Comparison of ENCODE assay signal across 10 mouse cellular contexts in genomic region chr9:37018154-37018553, GRCm38 (mm10).
DNase-seq lines count a peak whose midpoint lies in the region; ATAC-seq and TF ChIP-seq lines count a peak whose summit lies in the region.
"Had no signal": no experiment of that assay in that cellular context is flagged by ENCODE, and none has a peak within 500 bp of the region (broad histone marks: within the 10 kb centered on the region; RNA-seq: fewer than 3 reads in every experiment).

No protein-coding gene starts in this region.

- no peaks in the 10 kb centered on the region for H3K9me3 ChIP-seq in hindbrain, postnatal 0 days (ENCODE audit: low read length)
- H3K9me3 ChIP-seq in hindbrain, embryonic 14.5 days (ENCODE audit: control insufficient read depth, low read length) = no peaks in the 10 kb centered on the region
- H3K9me3 ChIP-seq: limb, embryonic 12.5 days had no signal

- peaks cover 6% of the 10 kb centered on the region for H3K4me1 ChIP-seq in hindbrain, postnatal 0 days (ENCODE audit: insufficient read depth, low read length)
- H3K4me1 ChIP-seq in hindbrain, embryonic 14.5 days (replicated peaks; ENCODE audit: control insufficient read depth, insufficient read depth, low read length) = peaks cover 25% of the 10 kb centered on the region

- ATAC-seq in hindbrain, postnatal 0 days = 0 out of 2 replicates have a peak, but pooled peaks have one; percentile 28
- ATAC-seq in hindbrain, embryonic 14.5 days (ENCODE audit: low FRiP score) = no peak
- no peak for ATAC-seq in megakaryocyte, adult 5-6 weeks (ENCODE audit: poor library complexity, severe bottlenecking)

- H3K27ac ChIP-seq in hindbrain, postnatal 0 days = no peak overlapping the region
- no peak overlapping the region for H3K27ac ChIP-seq in hindbrain, embryonic 14.5 days
- H3K27ac ChIP-seq: limb, embryonic 12.5 days had no signal

- no peaks in the 10 kb centered on the region for H3K36me3 ChIP-seq in hindbrain, postnatal 0 days (ENCODE audit: insufficient read depth, low read length)
- H3K36me3 ChIP-seq in hindbrain, embryonic 14.5 days (replicated peaks; ENCODE audit: control insufficient read depth, insufficient read depth) = no peaks in the 10 kb centered on the region
- H3K36me3 ChIP-seq: limb, embryonic 12.5 days had no signal

- H3K4me2 ChIP-seq in hindbrain, postnatal 0 days (ENCODE audit: low read depth, low read length) = no peak overlapping the region
- no peak overlapping the region for H3K4me2 ChIP-seq in hindbrain, embryonic 14.5 days (replicated peaks)
- H3K4me2 ChIP-seq: limb, embryonic 12.5 days had no signal

- H3K4me3 ChIP-seq in hindbrain, postnatal 0 days (ENCODE audit: low read length) = no peak overlapping the region
- no peak overlapping the region for H3K4me3 ChIP-seq in hindbrain, embryonic 14.5 days (replicated peaks; ENCODE audit: low read length)
- H3K4me3 ChIP-seq: limb, embryonic 12.5 days; myocyte had no signal

- peak; percentile 34 for DNase-seq in hindbrain, postnatal 0 days (ENCODE audit: low spot score)
- no peak for DNase-seq in hindbrain, embryonic 14.5 days (ENCODE audit: low spot score)
- DNase-seq in cerebellum, postnatal 25 days = peak; percentile 60 to 80
- peak; percentile 67 for DNase-seq in layer of hippocampus, adult 8-10 months (ENCODE audit: low spot score in 2 of 2)
- DNase-seq in right cerebral cortex, postnatal 14 days = peak; percentile 51
- no peak for DNase-seq in ovary, postnatal 36 days (ENCODE audit: low spot score)
- no peak for DNase-seq in embryo, embryonic 10 days (ENCODE audit: low spot score)

- TF ChIP-seq CTCF in hindbrain, postnatal 0 days (IDR thresholded peaks at IDR 0.05; ENCODE audit: low read depth) = no peak

- 36% methylated on average over 1 of the region's 1 CpGs for WGBS in hindbrain, postnatal 0 days
- 58% methylated on average over 1 of the region's 1 CpGs for WGBS in hindbrain, embryonic 14.5 days

- no peak overlapping the region for H3K9ac ChIP-seq in hindbrain, postnatal 0 days (replicated peaks; ENCODE audit: low read length)
- H3K9ac ChIP-seq in hindbrain, embryonic 14.5 days = no peak overlapping the region
- H3K9ac ChIP-seq: limb, embryonic 12.5 days had no signal

- H3K27me3 ChIP-seq in hindbrain, postnatal 0 days (ENCODE audit: insufficient read depth, low read length) = no peaks in the 10 kb centered on the region
- H3K27me3 ChIP-seq in hindbrain, embryonic 14.5 days (ENCODE audit: control insufficient read depth, insufficient read depth, low read length) = no peaks in the 10 kb centered on the region

Comparison
In these comparisons a context has a peak if more than half of its experiments do, and no peak if none do; other contexts are left out.
1. DNase-seq: peak in hindbrain, postnatal 0 days (single experiment), cerebellum, postnatal 25 days (2 of 2), layer of hippocampus, adult 8-10 months (2 of 2) and right cerebral cortex, postnatal 14 days (single experiment); none in hindbrain, embryonic 14.5 days (single experiment), ovary, postnatal 36 days (single experiment) and embryo, embryonic 10 days (single experiment).